Mouse (Mus musculus) small intestine, adult 2 months (tissue): ENCODE measurements around the gene Reep1.

Source experiments
- CTCF ChIP-seq: fragments of 200-500 bp; IDR thresholded peaks from 2 replicates; pipeline ENCODE4 v1.5.1; 2012; ENCODE audit warnings: low read depth, mild to moderate bottlenecking, control low read depth, inconsistent platforms, low read length, moderate library complexity, mixed read lengths; ENCODE audit not compliant: insufficient replicate concordance, insufficient read length; ENCODE audit errors: extremely low read depth
- POLR2A ChIP-seq: fragments of 200-500 bp; IDR thresholded peaks from 2 replicates; pipeline ENCODE4 v1.6.1; 2012; ENCODE audit warnings: low read depth, mild to moderate bottlenecking, control low read depth, inconsistent platforms, low read length, moderate library complexity

DNA sequence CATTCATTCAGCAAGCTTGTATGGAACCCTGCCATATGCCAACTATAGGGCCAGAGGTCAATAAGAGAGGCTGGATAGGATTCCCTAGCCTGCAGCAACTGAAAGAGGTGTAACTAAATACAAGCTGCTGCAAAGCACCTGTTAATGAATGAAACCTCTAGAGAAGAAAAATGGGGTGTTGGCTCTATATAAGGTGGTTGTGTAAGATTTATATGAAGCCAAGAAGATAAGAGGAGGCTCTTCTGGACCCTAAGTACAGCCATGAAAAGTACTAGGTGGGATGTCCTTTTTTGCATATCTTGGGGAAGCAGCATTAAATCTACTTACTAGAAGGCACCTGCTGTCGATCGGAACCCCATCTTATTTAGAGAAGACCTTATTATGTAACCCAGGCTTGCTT, 12.2 kb upstream of the Reep1 start:
- TF ChIP-seq CTCF (no peak), POLR2A (no peak)
